Mouse (Mus musculus) ES-E14 (cell line): Measurements from ENCODE around the gene Xylt1. TPM values are rescaled to one million over a fixed set of nuclear protein-coding genes. Genes with fewer than 3 reads are reported as not detected.
A peak's percentile ranks its signal among the peaks of the same experiment; 100 is the strongest.

Experiments
- DNase-seq: peaks from one replicate; pipeline ENCODE4 v3.0.0-alpha.2; 2013; ENCODE audit warnings: low read depth, low spot score
- H3K27ac ChIP-seq: 2 replicates; pipeline ENCODE4 v1.5.1; 2012; ENCODE audit warnings: low read depth, mild to moderate bottlenecking, low read length, moderate library complexity, mixed read lengths; ENCODE audit not compliant: poor library complexity, insufficient read depth, severe bottlenecking
- H3K36me3 ChIP-seq: 2 replicates; pipeline ENCODE4 v1.6.1; 2012; ENCODE audit warnings: mild to moderate bottlenecking, low read length, moderate library complexity, mixed read lengths; ENCODE audit not compliant: control insufficient read depth, poor library complexity, insufficient read depth, severe bottlenecking
- H3K4me1 ChIP-seq, 2 experiments: fragments of 150-350 bp in 1 of 2; sonication (generic) in 1 of 2; 2 replicates each; pipeline ENCODE4 v1.6.1; 2012; ENCODE audit warnings: low read length in 2 of 2, mild to moderate bottlenecking in 1 of 2, mixed read lengths in 1 of 2; ENCODE audit not compliant: control insufficient read depth in 2 of 2, insufficient read depth in 2 of 2, poor library complexity in 1 of 2
- H3K4me3 ChIP-seq, 2 experiments: fragments of 150-350 bp in 1 of 2; sonication (generic) in 1 of 2; 2 replicates each; pipeline ENCODE4 v1.5.1; 2012; ENCODE audit warnings: low read length in 2 of 2, low read depth in 1 of 2, mild to moderate bottlenecking in 1 of 2, mixed read lengths in 1 of 2; ENCODE audit not compliant: insufficient read depth in 1 of 2, poor library complexity in 1 of 2, severe bottlenecking in 1 of 2
- H3K9ac ChIP-seq: 2 replicates; pipeline ENCODE4 v1.6.1; 2012; ENCODE audit warnings: low read depth, mild to moderate bottlenecking, low read length, mixed read lengths; ENCODE audit not compliant: poor library complexity, insufficient read depth, severe bottlenecking
- H3K9me3 ChIP-seq: fragments of 150-350 bp; sonication (generic); 2 replicates; pipeline ENCODE4 v1.6.1; 2012; ENCODE audit warnings: low read depth, mild to moderate bottlenecking, low read length; ENCODE audit not compliant: control insufficient read depth, insufficient read depth
- CHD2 ChIP-seq: IDR thresholded peaks from 2 replicates; pipeline ENCODE4 v1.6.1; 2014; ENCODE audit warnings: mild to moderate bottlenecking, low read depth, low read length, inconsistent platforms
- HCFC1 ChIP-seq: IDR thresholded peaks from 2 replicates; pipeline ENCODE4 v1.6.1; 2012; ENCODE audit warnings: low read length, inconsistent platforms, borderline replicate concordance; ENCODE audit not compliant: insufficient read depth
- MAFK ChIP-seq: IDR thresholded peaks from 2 replicates; pipeline ENCODE4 v1.6.1; 2014; ENCODE audit warnings: mild to moderate bottlenecking, low read depth, low read length, inconsistent platforms; ENCODE audit not compliant: insufficient read depth
- ZC3H11A ChIP-seq: IDR thresholded peaks from 2 replicates; pipeline ENCODE4 v1.6.1; 2012; ENCODE audit warnings: low read depth, mild to moderate bottlenecking, inconsistent platforms, low read length, borderline replicate concordance
- ZNF384 ChIP-seq: IDR thresholded peaks from 2 replicates; pipeline ENCODE4 v1.6.1; 2012; ENCODE audit warnings: low read depth, low read length, inconsistent platforms
- in situ Hi-C, 2 experiments: fragments of 600-800 bp; cut with MboI; formaldehyde crosslinking; loops; one replicate each; pipeline ENCODE4 v1.15.1; 2025; ENCODE audit warnings: low sequenced_read_pairs in 2 of 2, inconsistent platforms in 1 of 2; ENCODE audit not compliant: unreplicated experiment in 2 of 2
- total RNA-seq: library from RNA; depleted of rRNA; stranded (reverse); fragments of 300-350 nt; gene quantifications from 2 replicates; pipeline ENCODE4 v1.2.3, GENCODE M21; 2012

Xylt1 gene
- total RNA-seq, 1 experiment = 3.6 TPM

DNA sequence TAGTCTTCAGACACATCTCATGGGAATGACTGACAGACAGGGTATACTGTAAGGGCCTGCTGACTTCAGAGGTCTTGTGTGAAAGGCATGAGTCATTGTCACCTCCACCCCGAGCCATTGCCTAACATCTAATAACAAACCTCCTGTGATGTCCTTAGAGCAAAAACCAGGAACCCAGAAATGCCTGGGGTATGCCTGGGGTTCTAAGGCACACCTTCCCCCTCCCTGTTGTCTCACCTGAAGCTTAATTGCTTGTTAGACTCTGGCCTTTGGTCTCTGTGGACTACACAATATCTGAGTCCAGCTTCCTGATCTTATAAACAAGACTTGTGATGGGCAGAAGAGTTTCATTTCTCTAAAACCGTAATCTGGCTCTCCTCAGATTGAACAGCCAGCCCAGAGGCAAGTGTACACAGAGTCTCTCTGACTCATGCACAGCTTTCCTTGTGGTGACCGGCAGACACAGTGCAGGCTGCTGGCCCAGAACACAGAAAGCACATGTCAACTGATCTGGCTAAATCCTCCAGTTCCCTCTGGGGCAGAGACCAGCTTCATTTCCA is 89.5 kb downstream of the Xylt1 start:
- no peak overlapping the region for H3K9ac ChIP-seq
- in situ Hi-C loops = no loop called here
- H3K4me3 ChIP-seq = no peak overlapping the region
- no peaks in the 10 kb centered on the region for H3K9me3 ChIP-seq
- no peak for TF ChIP-seq ZNF384
- no peak for TF ChIP-seq CHD2
- no peak for TF ChIP-seq ZC3H11A
- no peak for TF ChIP-seq HCFC1
- no peak overlapping the region for H3K27ac ChIP-seq
- H3K4me1 ChIP-seq = peaks cover 0 to 9% of the 10 kb centered on the region in 2 experiments; a peak in 2 of 4 replicates
- H3K36me3 ChIP-seq = no peaks in the 10 kb centered on the region
- DNase-seq = no peak

DNA sequence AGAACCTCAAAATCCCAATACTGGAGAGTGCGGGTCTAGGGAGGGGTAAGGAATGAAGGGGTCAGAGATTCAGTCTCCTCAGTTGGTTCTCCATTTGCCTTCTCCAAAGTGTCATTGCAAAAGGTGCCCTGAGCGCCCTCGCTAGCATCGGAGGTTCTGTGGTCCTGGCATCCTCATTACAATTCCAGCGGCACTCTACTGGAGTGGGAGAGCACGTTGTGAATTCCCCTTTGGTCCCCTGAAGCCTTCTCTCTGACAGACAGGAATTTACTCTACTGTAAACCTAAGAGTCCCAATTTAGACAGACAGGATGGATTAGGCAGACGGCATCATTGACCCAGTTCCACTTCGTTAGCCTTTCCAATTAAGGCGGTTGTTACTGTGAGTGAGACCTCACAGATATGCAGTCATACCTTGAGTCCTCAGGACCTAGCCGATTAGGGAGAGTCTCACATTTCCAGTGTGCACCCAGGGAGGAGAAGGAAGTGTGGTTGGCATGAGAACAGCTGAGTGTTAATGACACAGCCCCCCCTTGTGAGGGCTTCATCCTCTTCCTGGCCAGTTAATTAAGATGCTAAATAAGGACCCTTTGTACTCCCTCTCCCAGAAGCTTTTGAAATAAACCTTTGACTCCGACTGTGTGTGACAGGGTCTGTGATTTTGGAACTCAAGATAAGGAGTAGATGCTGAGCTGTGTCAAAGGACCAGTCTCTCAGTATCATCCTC is 91.4 kb downstream of the Xylt1 start:
- Histone ChIP-seq H3K4me1 (peaks cover 0 to 9% of the 10 kb centered on the region in 2 experiments; a peak in 2 of 4 replicates), H3K9ac (no peak overlapping the region), H3K27ac (no peak overlapping the region), H3K4me3 (no peak overlapping the region), H3K9me3 (no peaks in the 10 kb centered on the region), H3K36me3 (no peaks in the 10 kb centered on the region)
- no peak for TF ChIP-seq ZC3H11A
- no peak for TF ChIP-seq ZNF384
- TF ChIP-seq MAFK = no peak
- no peak for TF ChIP-seq CHD2
- TF ChIP-seq HCFC1 = no peak
- in situ Hi-C loops = no loop called here
- peak; percentile 7 for DNase-seq

GRCm38 (mm10) chr7:117472781-117473743 is 92.3 kb downstream of the Xylt1 start:
- Histone ChIP-seq H3K9ac (no peak overlapping the region), H3K36me3 (no peaks in the 10 kb centered on the region)
- no peak for DNase-seq

GRCm38 (mm10) chr7:117474302-117474701 is 93.5 kb downstream of the Xylt1 start:
- Histone ChIP-seq H3K9me3 (no peaks in the 10 kb centered on the region), H3K4me3 (no peak overlapping the region), H3K27ac (no peak overlapping the region), H3K4me1 (peaks cover 0 to 9% of the 10 kb centered on the region in 2 experiments; a peak in 2 of 4 replicates), H3K9ac (no peak overlapping the region), H3K36me3 (no peaks in the 10 kb centered on the region)
- DNase-seq = no peak
- in situ Hi-C loops = no loop called here
- TF ChIP-seq MAFK (no peak), HCFC1 (no peak), ZNF384 (no peak), CHD2 (no peak), ZC3H11A (no peak)

More at GRCm38 (mm10) chr7:117472781-117473743, 92.3 kb downstream of the Xylt1 start:
- H3K4me1 ChIP-seq = peaks cover 0 to 9% of the 10 kb centered on the region in 2 experiments; a peak in 2 of 4 replicates
- in situ Hi-C loops = no loop called here
- TF ChIP-seq HCFC1 (no peak), ZC3H11A (no peak), ZNF384 (no peak), MAFK (no peak), CHD2 (no peak)
- H3K4me3 ChIP-seq = no peak overlapping the region
- H3K9me3 ChIP-seq = no peaks in the 10 kb centered on the region
- no peak overlapping the region for H3K27ac ChIP-seq
